Mouse (Mus musculus): ENCODE measurements around the gene Gm45140.
A peak's percentile ranks its signal among the peaks of the same experiment; 100 is the strongest.
"Not testable (repeated sequence)": the region's sequence is repeated elsewhere in the genome, so short reads cannot be mapped to it uniquely, and the experiment has no call there.

Gene Gm45140

GRCm38 (mm10) chr6:87777842-87778241 lies 57.8 kb downstream of the Gm45140 start, which contains the start of gene Gp9:
Gene Gp9 (plus strand): TSS chr6:87778072.
- DNase-seq (ENCODE audit: low read depth in 2 of 2, low spot score in 2 of 2) = no peak

- no peak for DNase-seq (ENCODE audit: low read depth in 2 of 2, low spot score in 2 of 2)
Observed at GRCm38 (mm10) chr6:87776663-87777062, 58.9 kb downstream of the Gm45140 start.

- no peak for DNase-seq (ENCODE audit: low read depth in 2 of 2, low spot score in 2 of 2)
Observed at GRCm38 (mm10) chr6:87775588-87776245, 59.9 kb downstream of the Gm45140 start.

- no peak for DNase-seq (ENCODE audit: low read depth in 2 of 2, low spot score in 2 of 2)
Observed at GRCm38 (mm10) chr6:87774909-87775308, 60.7 kb downstream of the Gm45140 start.

GRCm38 (mm10) chr6:87774466-87774865 lies 61.1 kb downstream of the Gm45140 start:
- no peak for DNase-seq (ENCODE audit: low read depth in 2 of 2, low spot score in 2 of 2)

GRCm38 (mm10) chr6:87770626-87771025 lies 65.0 kb downstream of the Gm45140 start:
- no peak for DNase-seq (ENCODE audit: low read depth in 2 of 2, low spot score in 2 of 2)

- not testable (repeated sequence) for DNase-seq (ENCODE audit: low read depth in 2 of 2, low spot score in 2 of 2)
Observed at GRCm38 (mm10) chr6:87764296-87764695, 71.3 kb downstream of the Gm45140 start.

GRCm38 (mm10) chr6:87763376-87764280 lies 72.0 kb downstream of the Gm45140 start:
- DNase-seq (ENCODE audit: low read depth in 2 of 2, low spot score in 2 of 2) = peak in 1 of 2 experiments; percentile 16

- DNase-seq (ENCODE audit: low read depth in 2 of 2, low spot score in 2 of 2) = no peak
Observed at GRCm38 (mm10) chr6:87762161-87762560, 73.4 kb downstream of the Gm45140 start.

- no peak for DNase-seq (ENCODE audit: low read depth in 2 of 2, low spot score in 2 of 2)
Observed at GRCm38 (mm10) chr6:87759850-87760249, 75.7 kb downstream of the Gm45140 start.

- no peak for DNase-seq (ENCODE audit: low read depth in 2 of 2, low spot score in 2 of 2)
Observed at GRCm38 (mm10) chr6:87759404-87759803, 76.2 kb downstream of the Gm45140 start.

GRCm38 (mm10) chr6:87756896-87757295 lies 78.7 kb downstream of the Gm45140 start:
- DNase-seq (ENCODE audit: low read depth in 2 of 2, low spot score in 2 of 2) = no peak

- DNase-seq (ENCODE audit: low read depth in 2 of 2, low spot score in 2 of 2) = no peak
Observed at GRCm38 (mm10) chr6:87755196-87755595, 80.4 kb downstream of the Gm45140 start.

GRCm38 (mm10) chr6:87751574-87751973 lies 84.0 kb downstream of the Gm45140 start:
- no peak for DNase-seq (ENCODE audit: low read depth in 2 of 2, low spot score in 2 of 2)

- DNase-seq (ENCODE audit: low read depth in 2 of 2, low spot score in 2 of 2) = no peak
Observed at GRCm38 (mm10) chr6:87750184-87750910, 85.2 kb downstream of the Gm45140 start.

- no peak for DNase-seq (ENCODE audit: low read depth in 2 of 2, low spot score in 2 of 2)
Observed at GRCm38 (mm10) chr6:87748531-87748930, 87.1 kb downstream of the Gm45140 start.

- no peak for DNase-seq (ENCODE audit: low read depth in 2 of 2, low spot score in 2 of 2)
Observed at GRCm38 (mm10) chr6:87748078-87748477, 87.5 kb downstream of the Gm45140 start.

GRCm38 (mm10) chr6:87746849-87747248 lies 88.7 kb downstream of the Gm45140 start:
- no peak for DNase-seq (ENCODE audit: low read depth in 2 of 2, low spot score in 2 of 2)

GRCm38 (mm10) chr6:87746059-87746458 lies 89.5 kb downstream of the Gm45140 start:
- no peak for DNase-seq (ENCODE audit: low read depth in 2 of 2, low spot score in 2 of 2)

GRCm38 (mm10) chr6:87745301-87745700 lies 90.3 kb downstream of the Gm45140 start:
- no peak for DNase-seq (ENCODE audit: low read depth in 2 of 2, low spot score in 2 of 2)

- DNase-seq (ENCODE audit: low read depth in 2 of 2, low spot score in 2 of 2) = no peak
Observed at GRCm38 (mm10) chr6:87744632-87745031, 91.0 kb downstream of the Gm45140 start.

Data from CD8-positive naive resting alpha-beta T cell, adult 2 months (primary cell).